Mouse (Mus musculus) limb, embryonic 15.5 days (tissue): ENCODE measurements at regions not wholly inside any gene's neighbourhood (a gene's known extent, or its start where the extent isn't known, plus 50 kb on each side); places are given as distances from the start of the nearest gene placed in this dataset.

Experiments
- ATAC-seq: fragments of 200-750 bp; cut with Nextera tagmentation; 2 replicates; pipeline ENCODE4 v1.8.0; 2017; ENCODE audit warnings: low read depth, moderate TSS enrichment; ENCODE audit not compliant: insufficient number of reproducible peaks, low FRiP score, low TSS enrichment
- H3K27ac ChIP-seq: fragments of 300-500 bp; sonication (generic); 2 replicates; pipeline ENCODE4 v1.5.1; 2015; ENCODE audit warnings: moderate library complexity, mild to moderate bottlenecking, inconsistent platforms
- H3K27me3 ChIP-seq: fragments of 300-500 bp; sonication (generic); 2 replicates; pipeline ENCODE4 v1.6.1; 2015; ENCODE audit warnings: inconsistent platforms
- H3K36me3 ChIP-seq: fragments of 300-500 bp; sonication (generic); 2 replicates; pipeline ENCODE4 v1.6.1; 2015; ENCODE audit warnings: inconsistent platforms
- H3K4me1 ChIP-seq: fragments of 300-500 bp; sonication (generic); 2 replicates; pipeline ENCODE4 v1.6.1; 2015; ENCODE audit warnings: inconsistent platforms
- H3K4me2 ChIP-seq: fragments of 300-500 bp; sonication (generic); 2 replicates; pipeline ENCODE4 v1.6.1; 2015; ENCODE audit warnings: mild to moderate bottlenecking, inconsistent platforms
- H3K4me3 ChIP-seq: fragments of 300-500 bp; sonication (generic); 2 replicates; pipeline ENCODE4 v1.5.1; 2015; ENCODE audit warnings: mild to moderate bottlenecking, inconsistent platforms
- H3K9ac ChIP-seq: fragments of 300-500 bp; sonication (generic); 2 replicates; pipeline ENCODE4 v1.6.1; 2015; ENCODE audit warnings: inconsistent platforms
- H3K9me3 ChIP-seq: fragments of 300-500 bp; sonication (generic); 2 replicates; pipeline ENCODE4 v1.6.1; 2016; ENCODE audit warnings: inconsistent platforms
- WGBS: fragments of 180-500 bp; shearing (Covaris S2); methylation state at CpG from one replicate; pipeline ENCODE4 v1.1.7; 2015; 5-methylcytosine and 5-hydroxymethylcytosine counted together

DNA sequence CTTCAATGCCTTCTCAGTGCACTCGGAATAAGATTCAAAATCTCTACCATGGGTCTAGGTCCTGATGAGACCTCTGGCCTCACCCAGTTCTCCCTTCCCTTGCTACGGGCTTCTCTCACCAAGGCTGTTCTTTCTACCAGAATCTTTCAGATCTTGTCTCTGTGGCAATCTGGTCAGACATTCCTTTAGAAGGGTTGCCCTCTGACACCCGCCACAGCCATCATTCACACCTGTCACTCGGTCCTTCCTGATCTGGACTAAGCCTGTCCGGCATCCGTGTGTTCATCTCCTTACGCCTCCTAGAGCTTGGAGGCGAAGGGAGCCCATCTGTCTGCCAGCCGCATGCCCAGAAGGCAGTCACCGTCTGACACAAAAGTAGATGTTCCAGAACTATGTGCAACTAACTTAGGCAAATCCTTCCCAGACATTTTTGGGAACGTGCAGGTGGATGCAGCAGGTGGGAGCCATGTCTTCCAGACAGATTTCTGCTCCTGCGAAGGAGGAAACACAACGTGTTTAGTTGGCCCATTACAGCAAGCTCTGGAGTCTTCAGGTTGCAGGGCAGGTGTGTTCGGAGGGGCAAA lies 77.7 kb downstream of the Fam76b start:
- Histone ChIP-seq H3K4me2 (no peak overlapping the region), H3K4me3 (no peak overlapping the region), H3K9ac (no peak overlapping the region), H3K36me3 (no peaks in the 10 kb centered on the region), H3K27ac (no peak overlapping the region), H3K27me3 (no peaks in the 10 kb centered on the region), H3K4me1 (no peaks in the 10 kb centered on the region), H3K9me3 (no peaks in the 10 kb centered on the region)
- no peak for ATAC-seq
- WGBS = 71% methylated on average over 14 of the region's 14 CpGs

DNA sequence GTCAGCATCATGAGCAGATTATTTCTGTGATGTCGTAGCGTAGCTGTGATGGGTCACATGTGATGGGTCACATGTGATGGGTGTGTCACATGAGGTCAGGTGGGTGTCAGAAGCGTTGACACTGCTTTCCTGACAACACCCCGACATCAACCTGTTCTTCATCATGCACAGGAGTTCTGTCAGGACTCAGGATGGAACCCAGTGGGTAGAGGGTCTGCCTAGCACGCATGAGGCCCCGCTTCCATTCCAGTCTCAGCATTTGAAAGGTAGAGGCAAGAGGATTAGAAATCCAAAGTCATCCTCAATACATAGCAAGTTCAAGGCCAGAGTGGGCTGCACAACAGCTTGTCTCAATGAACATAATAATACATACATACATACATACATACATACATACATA lies 79.2 kb downstream of the Fam76b start:
- ATAC-seq = no peak
- no peaks in the 10 kb centered on the region for H3K27me3 ChIP-seq
- no peak overlapping the region for H3K4me3 ChIP-seq
- 95% methylated on average over 6 of the region's 6 CpGs for WGBS
- no peaks in the 10 kb centered on the region for H3K9me3 ChIP-seq
- H3K27ac ChIP-seq = no peak overlapping the region
- H3K9ac ChIP-seq = no peak overlapping the region
- no peaks in the 10 kb centered on the region for H3K36me3 ChIP-seq
- no peak overlapping the region for H3K4me2 ChIP-seq
- no peaks in the 10 kb centered on the region for H3K4me1 ChIP-seq

- H3K4me1 ChIP-seq = no peaks in the 10 kb centered on the region
- 66% methylated on average over 3 of the region's 3 CpGs for WGBS
- ATAC-seq = no peak
- no peak overlapping the region for H3K4me2 ChIP-seq
- no peak overlapping the region for H3K4me3 ChIP-seq
- H3K36me3 ChIP-seq = no peaks in the 10 kb centered on the region
- H3K9ac ChIP-seq = no peak overlapping the region
- H3K9me3 ChIP-seq = no peaks in the 10 kb centered on the region
- H3K27me3 ChIP-seq = no peaks in the 10 kb centered on the region
- H3K27ac ChIP-seq = no peak overlapping the region
These were observed 82.1 kb downstream of the Fam76b start for GRCm38 (mm10) chr9:13909604-13910003.

- Histone ChIP-seq H3K4me1 (no peaks in the 10 kb centered on the region), H3K36me3 (no peaks in the 10 kb centered on the region), H3K9ac (no peak overlapping the region), H3K4me3 (no peak overlapping the region), H3K9me3 (no peaks in the 10 kb centered on the region), H3K27ac (no peak overlapping the region), H3K27me3 (no peaks in the 10 kb centered on the region), H3K4me2 (no peak overlapping the region)
- 82% methylated on average over 2 of the region's 2 CpGs for WGBS
- no peak for ATAC-seq
These were observed 82.6 kb downstream of the Fam76b start for GRCm38 (mm10) chr9:13910091-13910490.

DNA sequence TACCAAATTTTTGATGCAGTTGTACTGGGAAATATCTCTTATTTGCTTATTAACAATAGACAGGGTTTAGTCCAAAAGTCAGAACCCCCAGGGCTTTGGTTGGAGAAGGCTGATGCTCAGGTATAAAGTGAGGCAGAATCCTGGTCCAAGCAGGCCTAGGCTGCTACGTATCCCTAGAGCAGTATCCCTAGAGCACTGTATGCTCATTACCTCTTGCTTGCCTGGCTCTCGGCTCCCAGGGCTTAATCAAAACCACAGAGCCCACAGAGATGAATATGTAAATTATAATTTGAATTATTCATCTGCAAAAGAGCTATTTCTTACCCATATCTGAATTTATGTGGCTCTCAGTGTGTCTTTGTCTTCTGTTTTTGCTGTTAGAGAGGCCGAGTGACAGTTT lies 85.9 kb downstream of the Fam76b start:
- no peaks in the 10 kb centered on the region for H3K9me3 ChIP-seq
- no peak overlapping the region for H3K4me2 ChIP-seq
- no peak for ATAC-seq
- H3K27me3 ChIP-seq = no peaks in the 10 kb centered on the region
- no peaks in the 10 kb centered on the region for H3K36me3 ChIP-seq
- H3K9ac ChIP-seq = no peak overlapping the region
- no peak overlapping the region for H3K4me3 ChIP-seq
- 48% methylated on average over 3 of the region's 3 CpGs for WGBS
- no peaks in the 10 kb centered on the region for H3K4me1 ChIP-seq
- H3K27ac ChIP-seq = no peak overlapping the region

- H3K9ac ChIP-seq = no peak overlapping the region
- ATAC-seq = no peak
- H3K9me3 ChIP-seq = no peaks in the 10 kb centered on the region
- no peaks in the 10 kb centered on the region for H3K36me3 ChIP-seq
- H3K4me2 ChIP-seq = no peak overlapping the region
- no peaks in the 10 kb centered on the region for H3K27me3 ChIP-seq
- H3K4me1 ChIP-seq = no peaks in the 10 kb centered on the region; the same call in 1 of the 2 replicates
- H3K4me3 ChIP-seq = no peak overlapping the region
- WGBS = 84% methylated on average over 9 of the region's 9 CpGs
- no peak overlapping the region for H3K27ac ChIP-seq
These were observed 86.6 kb downstream of the Fam76b start for GRCm38 (mm10) chr9:13914131-13914530.

GRCm38 (mm10) chr9:13914847-13915246 lies 87.3 kb downstream of the Fam76b start:
- Histone ChIP-seq H3K4me3 (no peak overlapping the region), H3K9ac (no peak overlapping the region), H3K27me3 (no peaks in the 10 kb centered on the region), H3K9me3 (no peaks in the 10 kb centered on the region), H3K27ac (no peak overlapping the region), H3K4me2 (no peak overlapping the region), H3K36me3 (no peaks in the 10 kb centered on the region), H3K4me1 (no peaks in the 10 kb centered on the region; the same call in 1 of the 2 replicates)
- no peak for ATAC-seq
- 90% methylated on average over 3 of the region's 3 CpGs for WGBS

DNA sequence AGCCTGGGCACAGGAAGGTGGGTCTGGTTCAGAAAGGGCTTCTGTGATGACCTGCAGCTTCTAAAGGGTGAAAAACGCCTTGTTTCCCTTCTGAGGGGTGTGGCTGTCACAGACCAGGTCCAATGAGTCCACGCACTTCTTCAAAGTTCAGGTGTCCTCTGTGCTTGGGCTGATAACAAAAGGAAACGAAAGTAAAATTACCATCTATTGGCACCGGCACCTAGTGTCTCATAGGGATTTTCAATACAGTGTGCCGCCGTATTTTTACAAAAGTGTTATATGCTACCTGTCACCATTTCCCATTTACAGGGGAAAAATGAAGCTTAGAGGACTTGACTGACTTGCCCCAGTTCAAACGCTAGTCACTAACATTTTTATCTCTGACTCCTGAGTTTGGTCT lies 89.3 kb downstream of the Fam76b start:
- no peak overlapping the region for H3K27ac ChIP-seq
- H3K4me1 ChIP-seq = no peaks in the 10 kb centered on the region; the same call in 1 of the 2 replicates
- ATAC-seq = no peak
- H3K4me3 ChIP-seq = no peak overlapping the region
- H3K36me3 ChIP-seq = no peaks in the 10 kb centered on the region
- H3K27me3 ChIP-seq = no peaks in the 10 kb centered on the region
- no peaks in the 10 kb centered on the region for H3K9me3 ChIP-seq
- no peak overlapping the region for H3K9ac ChIP-seq
- 72% methylated on average over 7 of the region's 7 CpGs for WGBS
- H3K4me2 ChIP-seq = no peak overlapping the region

- 39% methylated on average over 7 of the region's 7 CpGs for WGBS
- Histone ChIP-seq H3K4me1 (no peaks in the 10 kb centered on the region; the same call in 1 of the 2 replicates), H3K27ac (no peak overlapping the region), H3K9me3 (no peaks in the 10 kb centered on the region), H3K4me3 (no peak overlapping the region), H3K27me3 (no peaks in the 10 kb centered on the region), H3K4me2 (no peak overlapping the region), H3K36me3 (no peaks in the 10 kb centered on the region), H3K9ac (no peak overlapping the region)
- no peak for ATAC-seq
These were observed 91.2 kb downstream of the Fam76b start for GRCm38 (mm10) chr9:13918606-13919202.

- Histone ChIP-seq H3K4me3 (no peak overlapping the region), H3K9me3 (no peaks in the 10 kb centered on the region), H3K9ac (no peak overlapping the region), H3K27ac (no peak overlapping the region), H3K4me1 (no peaks in the 10 kb centered on the region; the same call in 1 of the 2 replicates), H3K36me3 (no peaks in the 10 kb centered on the region), H3K27me3 (no peaks in the 10 kb centered on the region), H3K4me2 (no peak overlapping the region)
- no peak for ATAC-seq
- WGBS = 66% methylated on average over 9 of the region's 9 CpGs
These were observed 92.4 kb downstream of the Fam76b start for GRCm38 (mm10) chr9:13919739-13920410.

GRCm38 (mm10) chr9:13920623-13921022 lies 93.1 kb downstream of the Fam76b start:
- H3K9me3 ChIP-seq = no peaks in the 10 kb centered on the region
- H3K27me3 ChIP-seq = no peaks in the 10 kb centered on the region
- WGBS = 86% methylated on average over 1 of the region's 1 CpGs
- no peak overlapping the region for H3K4me2 ChIP-seq
- no peak overlapping the region for H3K9ac ChIP-seq
- no peak overlapping the region for H3K4me3 ChIP-seq
- H3K36me3 ChIP-seq = no peaks in the 10 kb centered on the region
- no peaks in the 10 kb centered on the region; the same call in 1 of the 2 replicates for H3K4me1 ChIP-seq
- ATAC-seq = no peak
- H3K27ac ChIP-seq = no peak overlapping the region

GRCm38 (mm10) chr9:13932001-13932508 lies 104.5 kb downstream of the Fam76b start:
- H3K36me3 ChIP-seq = no peaks in the 10 kb centered on the region
- H3K9ac ChIP-seq = no peak overlapping the region
- ATAC-seq = no peak
- H3K27ac ChIP-seq = no peak overlapping the region
- peaks cover 3% of the 10 kb centered on the region; the same call in 1 of the 2 replicates for H3K4me1 ChIP-seq
- 9% methylated on average over 6 of the region's 6 CpGs for WGBS
- no peak overlapping the region for H3K4me2 ChIP-seq
- H3K4me3 ChIP-seq = no peak overlapping the region
- H3K27me3 ChIP-seq = no peaks in the 10 kb centered on the region
- no peaks in the 10 kb centered on the region for H3K9me3 ChIP-seq
